Mouse (Mus musculus) heart, postnatal 0 days (tissue): Measurements from ENCODE around the gene Cyp2j6. TPM values are rescaled to one million over a fixed set of nuclear protein-coding genes. Genes with fewer than 3 reads are reported as not detected.

Experiments used
- ATAC-seq: fragments of 200-750 bp; cut with Nextera tagmentation; 2 replicates; pipeline ENCODE4 v1.8.0; 2017; ENCODE audit warnings: low read depth, moderate number of reproducible peaks, moderate library complexity; ENCODE audit not compliant: insufficient read depth
- DNase-seq: peaks from one replicate; pipeline ENCODE4 v3.0.0-alpha.2; 2016; ENCODE audit warnings: low spot score
- H3K27ac ChIP-seq: fragments of 300-500 bp; sonication (generic); 2 replicates; pipeline ENCODE4 v1.5.1; 2014; ENCODE audit warnings: low read depth, mild to moderate bottlenecking
- H3K27me3 ChIP-seq: fragments of 300-500 bp; sonication (generic); 2 replicates; pipeline ENCODE4 v1.6.1; 2014; ENCODE audit warnings: low read length, mixed read lengths; ENCODE audit not compliant: control insufficient read depth, insufficient read depth
- H3K36me3 ChIP-seq: fragments of 300-500 bp; sonication (generic); replicated peaks from 2 replicates; pipeline ENCODE4 v1.6.1; 2014; ENCODE audit warnings: low read length, mixed read lengths; ENCODE audit not compliant: control insufficient read depth, insufficient read depth
- H3K4me1 ChIP-seq: fragments of 300-500 bp; sonication (generic); 2 replicates; pipeline ENCODE4 v1.6.1; 2014; ENCODE audit warnings: antibody characterized with exemption; ENCODE audit not compliant: control insufficient read depth, insufficient read depth
- H3K4me2 ChIP-seq: fragments of 300-500 bp; sonication (generic); 2 replicates; pipeline ENCODE4 v1.6.1; 2014; ENCODE audit warnings: low read depth, mild to moderate bottlenecking, low read length, moderate library complexity
- H3K4me3 ChIP-seq: fragments of 300-500 bp; sonication (generic); 2 replicates; pipeline ENCODE4 v1.5.1; 2014; ENCODE audit warnings: low read depth, low read length
- H3K9ac ChIP-seq: fragments of 300-500 bp; sonication (generic); replicated peaks from 2 replicates; pipeline ENCODE4 v1.6.1; 2014; ENCODE audit warnings: low read depth, low read length, mixed read lengths
- H3K9me3 ChIP-seq: fragments of 300-500 bp; sonication (generic); replicated peaks from 2 replicates; pipeline ENCODE4 v1.6.1; 2016; ENCODE audit warnings: low read length; ENCODE audit not compliant: control insufficient read depth
- CTCF ChIP-seq: IDR thresholded peaks from 2 replicates; pipeline ENCODE4 v1.5.1; 2016; ENCODE audit warnings: antibody characterized with exemption, control low read depth, low read depth
- EP300 ChIP-seq: IDR thresholded peaks from 2 replicates; pipeline ENCODE4 v1.6.1; 2016; ENCODE audit warnings: antibody characterized with exemption, low read depth
- WGBS: fragments of 180-500 bp; shearing (Covaris S2); extraction: QIAGEN DNeasy Blood & Tissue Kit; methylation state at CpG from one replicate; pipeline ENCODE4 v1.1.7; 2014; 5-methylcytosine and 5-hydroxymethylcytosine counted together
- polyA plus RNA-seq: library from polyadenylated mRNA; unstranded; fragments of >200 nt; fragmentation: Nextera tagmentation; extraction: Ambion mirVana; gene quantifications from 2 replicates; pipeline ENCODE4 v1.2.1, GENCODE M21; 2015
- total RNA-seq: library from RNA; depleted of rRNA; stranded (reverse); fragments of >200 nt; gene quantifications from 2 replicates; pipeline ENCODE4 v1.2.3, GENCODE M21; 2014; ENCODE audit warnings: low replicate concordance

The Cyp2j6 gene
- total and polyA plus RNA-seq, 2 experiments from 2014 or later = 2.6 to 4.6 TPM

GRCm38 (mm10) chr4:96569442-96569841, 16.0 kb upstream of the Cyp2j6 start:
- ATAC-seq (no peak), DNase-seq (no peak)
- H3K4me2 ChIP-seq = no peak overlapping the region
- TF ChIP-seq CTCF = no peak
- no peak for TF ChIP-seq EP300
- 21% methylated on average over 3 of the region's 3 CpGs for WGBS
- no peak overlapping the region for H3K9ac ChIP-seq
- no peaks in the 10 kb centered on the region for H3K9me3 ChIP-seq
- no peak overlapping the region for H3K4me3 ChIP-seq
- no peak overlapping the region for H3K27ac ChIP-seq
- no peaks in the 10 kb centered on the region for H3K4me1 ChIP-seq
- H3K36me3 ChIP-seq = no peaks in the 10 kb centered on the region
- H3K27me3 ChIP-seq = no peaks in the 10 kb centered on the region

GRCm38 (mm10) chr4:96567988-96568387, 14.5 kb upstream of the Cyp2j6 start:
- Histone ChIP-seq H3K4me2 (no peak overlapping the region), H3K9ac (no peak overlapping the region), H3K36me3 (no peaks in the 10 kb centered on the region), H3K9me3 (no peaks in the 10 kb centered on the region), H3K4me3 (no peak overlapping the region), H3K27me3 (no peaks in the 10 kb centered on the region), H3K4me1 (no peaks in the 10 kb centered on the region), H3K27ac (no peak overlapping the region)
- no peak for DNase-seq
- TF ChIP-seq CTCF = no peak
- TF ChIP-seq EP300 = no peak
- ATAC-seq = no peak
- 66% methylated on average over 1 of the region's 1 CpGs for WGBS

GRCm38 (mm10) chr4:96565808-96566207, 12.3 kb upstream of the Cyp2j6 start:
- ATAC-seq (no peak), DNase-seq (no peak)
- TF ChIP-seq EP300 = no peak
- no peak for TF ChIP-seq CTCF
- no peak overlapping the region for H3K4me2 ChIP-seq
- no peaks in the 10 kb centered on the region for H3K9me3 ChIP-seq
- no peak overlapping the region for H3K4me3 ChIP-seq
- H3K9ac ChIP-seq = no peak overlapping the region
- H3K27ac ChIP-seq = no peak overlapping the region
- H3K36me3 ChIP-seq = no peaks in the 10 kb centered on the region
- no peaks in the 10 kb centered on the region for H3K4me1 ChIP-seq
- H3K27me3 ChIP-seq = no peaks in the 10 kb centered on the region

GRCm38 (mm10) chr4:96560464-96560863, 7.0 kb upstream of the Cyp2j6 start:
- 71% methylated on average over 1 of the region's 1 CpGs for WGBS
- Histone ChIP-seq H3K9ac (no peak overlapping the region), H3K36me3 (no peaks in the 10 kb centered on the region), H3K4me3 (no peak overlapping the region), H3K4me1 (no peaks in the 10 kb centered on the region), H3K9me3 (no peaks in the 10 kb centered on the region), H3K27ac (no peak overlapping the region), H3K4me2 (no peak overlapping the region), H3K27me3 (no peaks in the 10 kb centered on the region)
- TF ChIP-seq CTCF = no peak
- TF ChIP-seq EP300 = no peak
- DNase-seq = no peak
- ATAC-seq = no peak

GRCm38 (mm10) chr4:96559781-96560180, 6.3 kb upstream of the Cyp2j6 start:
- Histone ChIP-seq H3K4me1 (no peaks in the 10 kb centered on the region), H3K9me3 (no peaks in the 10 kb centered on the region), H3K27ac (no peak overlapping the region), H3K4me3 (no peak overlapping the region), H3K9ac (no peak overlapping the region), H3K27me3 (no peaks in the 10 kb centered on the region), H3K4me2 (no peak overlapping the region), H3K36me3 (no peaks in the 10 kb centered on the region)
- no peak for DNase-seq
- no peak for TF ChIP-seq CTCF
- TF ChIP-seq EP300 = no peak
- 74% methylated on average over 1 of the region's 1 CpGs for WGBS
- no peak for ATAC-seq

GRCm38 (mm10) chr4:96551619-96552018, 1.8 kb downstream of the Cyp2j6 start:
- WGBS = 82% methylated on average over 3 of the region's 3 CpGs
- Histone ChIP-seq H3K36me3 (no peaks in the 10 kb centered on the region), H3K4me1 (no peaks in the 10 kb centered on the region; the same call in 1 of the 2 replicates), H3K9ac (no peak overlapping the region), H3K27ac (no peak overlapping the region), H3K4me3 (no peak overlapping the region), H3K27me3 (no peaks in the 10 kb centered on the region), H3K4me2 (no peak overlapping the region), H3K9me3 (no peaks in the 10 kb centered on the region)
- ATAC-seq (no peak), DNase-seq (no peak)
- TF ChIP-seq CTCF (no peak), EP300 (no peak)
